Mouse (Mus musculus): ENCODE results near the gene Sumo1. TPM values are rescaled to one million over a fixed set of nuclear protein-coding genes. Genes with fewer than 3 reads are reported as not detected.

Sumo1 gene
- 67.7 and 140 TPM in 2 replicates for polyA plus RNA-seq (2011; ENCODE audit: insufficient read depth, insufficient read length, low replicate concordance, missing spikeins)

GRCm38 (mm10) chr1:59670641-59671168 is at the start of gene Sumo1:
Sumo1 (minus strand) TSS chr1:59670834.
- H3K4me1 ChIP-seq (ENCODE audit: control insufficient read depth, insufficient read depth, low read length), result no peaks in the 10 kb centered on the region; the same call in 1 of the 2 replicates
- TF ChIP-seq CTCF (IDR thresholded peaks at IDR 0.05; ENCODE audit: control insufficient read depth, insufficient read depth, low read length) (no peak), POLR2A (IDR thresholded peaks at IDR 0.05; ENCODE audit: borderline replicate concordance, control insufficient read depth, low read depth, low read length) (peak; percentile 91; the same call in 1 of the 2 replicates)
- peak within 1 kb of the TSS; percentile 72 for H3K27ac ChIP-seq (ENCODE audit: control insufficient read depth, insufficient read depth, low read depth, low read length, poor library complexity)
- H3K4me3 ChIP-seq (replicated peaks; ENCODE audit: control insufficient read depth, low read depth, low read length), result peak within 1 kb of the TSS; percentile 93
- under 1% methylated on average over 36 of the region's 36 CpGs for WGBS

GRCm38 (mm10) chr1:59719900-59720299 is 49.3 kb upstream of the Sumo1 start:
- Histone ChIP-seq H3K4me1 (ENCODE audit: control insufficient read depth, insufficient read depth, low read length) (no peaks in the 10 kb centered on the region), H3K27ac (ENCODE audit: control insufficient read depth, insufficient read depth, low read depth, low read length, poor library complexity) (no peak overlapping the region), H3K4me3 (replicated peaks; ENCODE audit: control insufficient read depth, low read depth, low read length) (no peak overlapping the region)
- TF ChIP-seq POLR2A (IDR thresholded peaks at IDR 0.05; ENCODE audit: borderline replicate concordance, control insufficient read depth, low read depth, low read length) (no peak), CTCF (IDR thresholded peaks at IDR 0.05; ENCODE audit: control insufficient read depth, insufficient read depth, low read length) (no peak)
- 20% methylated on average over 4 of the region's 4 CpGs for WGBS

GRCm38 (mm10) chr1:59701766-59702165 is 31.1 kb upstream of the Sumo1 start:
- Histone ChIP-seq H3K4me3 (replicated peaks; ENCODE audit: control insufficient read depth, low read depth, low read length) (no peak overlapping the region), H3K27ac (ENCODE audit: control insufficient read depth, insufficient read depth, low read depth, low read length, poor library complexity) (no peak overlapping the region), H3K4me1 (ENCODE audit: control insufficient read depth, insufficient read depth, low read length) (no peaks in the 10 kb centered on the region)
- no peak for TF ChIP-seq POLR2A (IDR thresholded peaks at IDR 0.05; ENCODE audit: borderline replicate concordance, control insufficient read depth, low read depth, low read length)
- 96% methylated on average over 1 of the region's 1 CpGs for WGBS

- no peak overlapping the region for H3K27ac ChIP-seq (ENCODE audit: control insufficient read depth, insufficient read depth, low read depth, low read length, poor library complexity)
- WGBS, result 86% methylated on average over 3 of the region's 3 CpGs
- no peaks in the 10 kb centered on the region for H3K4me1 ChIP-seq (ENCODE audit: control insufficient read depth, insufficient read depth, low read length)
- H3K4me3 ChIP-seq (replicated peaks; ENCODE audit: control insufficient read depth, low read depth, low read length), result no peak overlapping the region
- no peak for TF ChIP-seq CTCF (IDR thresholded peaks at IDR 0.05; ENCODE audit: control insufficient read depth, insufficient read depth, low read length)
Observed at GRCm38 (mm10) chr1:59698207-59698606, 27.6 kb upstream of the Sumo1 start.

- Histone ChIP-seq H3K27ac (ENCODE audit: control insufficient read depth, insufficient read depth, low read depth, low read length, poor library complexity) (no peak overlapping the region), H3K4me1 (ENCODE audit: control insufficient read depth, insufficient read depth, low read length) (no peaks in the 10 kb centered on the region), H3K4me3 (replicated peaks; ENCODE audit: control insufficient read depth, low read depth, low read length) (no peak overlapping the region)
- TF ChIP-seq POLR2A (IDR thresholded peaks at IDR 0.05; ENCODE audit: borderline replicate concordance, control insufficient read depth, low read depth, low read length) (no peak), CTCF (IDR thresholded peaks at IDR 0.05; ENCODE audit: control insufficient read depth, insufficient read depth, low read length) (no peak)
- WGBS, result 82% methylated on average over 5 of the region's 5 CpGs
Observed at GRCm38 (mm10) chr1:59697751-59698150, 27.1 kb upstream of the Sumo1 start.

- no peak overlapping the region for H3K4me3 ChIP-seq (replicated peaks; ENCODE audit: control insufficient read depth, low read depth, low read length)
- WGBS, result 78% methylated on average over 5 of the region's 5 CpGs
- no peaks in the 10 kb centered on the region; the same call in 1 of the 2 replicates for H3K4me1 ChIP-seq (ENCODE audit: control insufficient read depth, insufficient read depth, low read length)
- H3K27ac ChIP-seq (ENCODE audit: control insufficient read depth, insufficient read depth, low read depth, low read length, poor library complexity), result no peak overlapping the region
- TF ChIP-seq CTCF (IDR thresholded peaks at IDR 0.05; ENCODE audit: control insufficient read depth, insufficient read depth, low read length) (no peak), POLR2A (IDR thresholded peaks at IDR 0.05; ENCODE audit: borderline replicate concordance, control insufficient read depth, low read depth, low read length) (no peak)
Observed at GRCm38 (mm10) chr1:59690467-59690866, 19.8 kb upstream of the Sumo1 start.

GRCm38 (mm10) chr1:59687493-59687892 is 16.9 kb upstream of the Sumo1 start:
- H3K27ac ChIP-seq (ENCODE audit: control insufficient read depth, insufficient read depth, low read depth, low read length, poor library complexity), result no peak overlapping the region
- no peaks in the 10 kb centered on the region; the same call in 1 of the 2 replicates for H3K4me1 ChIP-seq (ENCODE audit: control insufficient read depth, insufficient read depth, low read length)
- WGBS, result 22% methylated on average over 1 of the region's 1 CpGs
- no peak overlapping the region for H3K4me3 ChIP-seq (replicated peaks; ENCODE audit: control insufficient read depth, low read depth, low read length)
- TF ChIP-seq POLR2A (IDR thresholded peaks at IDR 0.05; ENCODE audit: borderline replicate concordance, control insufficient read depth, low read depth, low read length) (no peak), CTCF (IDR thresholded peaks at IDR 0.05; ENCODE audit: control insufficient read depth, insufficient read depth, low read length) (no peak)

- H3K27ac ChIP-seq (ENCODE audit: control insufficient read depth, insufficient read depth, low read depth, low read length, poor library complexity), result peak within 1 kb of the TSS; percentile 74
- H3K4me1 ChIP-seq (ENCODE audit: control insufficient read depth, insufficient read depth, low read length), result no peaks in the 10 kb centered on the region; the same call in 1 of the 2 replicates
- peak within 1 kb of the TSS; percentile 91 for H3K4me3 ChIP-seq (replicated peaks; ENCODE audit: control insufficient read depth, low read depth, low read length)
- WGBS, result under 1% methylated on average over 49 of the region's 49 CpGs
- TF ChIP-seq CTCF (IDR thresholded peaks at IDR 0.05; ENCODE audit: control insufficient read depth, insufficient read depth, low read length) (no peak), POLR2A (IDR thresholded peaks at IDR 0.05; ENCODE audit: borderline replicate concordance, control insufficient read depth, low read depth, low read length) (peak; percentile 87)
Observed at GRCm38 (mm10) chr1:59684819-59685755, 14.5 kb upstream of the Sumo1 start, which contains the start of gene Nop58. Nop58 (plus strand) TSS chr1:59684971.
